Mouse (Mus musculus): ENCODE results near the gene Adcy5. TPM values are rescaled to one million over a fixed set of nuclear protein-coding genes. Genes with fewer than 3 reads are reported as not detected.

Gene Adcy5
- total and polyA plus RNA-seq, 3 experiments, result 0.05 TPM; not detected in 2

GRCm38 (mm10) chr16:35111143-35111620 is 43.5 kb upstream of the Adcy5 start:
- Histone ChIP-seq H3K27me3 (ENCODE audit: insufficient read depth, low read length) (no peaks in the 10 kb centered on the region; the same call in 1 of the 2 replicates), H3K36me3 (replicated peaks) (peaks cover 37% of the 10 kb centered on the region), H3K9me3 (replicated peaks) (no peaks in the 10 kb centered on the region), H3K4me3 (ENCODE audit: low read depth, low read length) (no peak overlapping the region), H3K4me1 (ENCODE audit: insufficient read depth, low read depth, low read length) (no peaks in the 10 kb centered on the region)
- DNase-seq (ENCODE audit: low spot score), result no peak
- TF ChIP-seq GATA2 (IDR thresholded peaks at IDR 0.05; ENCODE audit: borderline replicate concordance, low read depth, low read length), result no peak
- no peak for TF ChIP-seq POLR2AphosphoS5 (IDR thresholded peaks at IDR 0.05; ENCODE audit: insufficient replicate concordance, low read depth, low read length)
- TF ChIP-seq GATA1 (IDR thresholded peaks at IDR 0.05; ENCODE audit: borderline replicate concordance, low read length), result no peak
- TF ChIP-seq CTCF (IDR thresholded peaks at IDR 0.05; ENCODE audit: low read depth, low read length), result no peak
- TF ChIP-seq TAL1 (conservative IDR thresholded peaks at IDR 0.05; ENCODE audit: low read depth, low read length), result no peak
- no peak for ATAC-seq (ENCODE audit: extremely low read depth, insufficient number of reproducible peaks, low FRiP score, poor library complexity, severe bottlenecking)

- H3K36me3 ChIP-seq (replicated peaks), result peaks cover 18% of the 10 kb centered on the region
- no peak overlapping the region for H3K4me3 ChIP-seq (ENCODE audit: low read depth, low read length)
- peaks cover 5% of the 10 kb centered on the region; the same call in 1 of the 2 replicates for H3K27me3 ChIP-seq (ENCODE audit: insufficient read depth, low read length)
- H3K4me1 ChIP-seq (ENCODE audit: insufficient read depth, low read depth, low read length), result no peaks in the 10 kb centered on the region
- 0 out of 2 replicates have a peak, but pooled peaks cover under 1% of the 10 kb centered on the region for H3K9me3 ChIP-seq (replicated peaks)
- DNase-seq (ENCODE audit: low spot score) (no peak), ATAC-seq (ENCODE audit: extremely low read depth, insufficient number of reproducible peaks, low FRiP score, poor library complexity, severe bottlenecking) (no peak)
- TF ChIP-seq POLR2AphosphoS5 (IDR thresholded peaks at IDR 0.05; ENCODE audit: insufficient replicate concordance, low read depth, low read length) (no peak), GATA1 (IDR thresholded peaks at IDR 0.05; ENCODE audit: borderline replicate concordance, low read length) (no peak)
These were observed 41.2 kb upstream of the Adcy5 start for GRCm38 (mm10) chr16:35113496-35113895.

GRCm38 (mm10) chr16:35116328-35116956 is 38.2 kb upstream of the Adcy5 start:
- Histone ChIP-seq H3K4me1 (ENCODE audit: insufficient read depth, low read depth, low read length) (no peaks in the 10 kb centered on the region), H3K36me3 (replicated peaks) (no peaks in the 10 kb centered on the region), H3K9me3 (replicated peaks) (peaks cover 8% of the 10 kb centered on the region; the same call in 1 of the 2 replicates), H3K27me3 (ENCODE audit: insufficient read depth, low read length) (peaks cover 7% of the 10 kb centered on the region; the same call in 1 of the 2 replicates), H3K4me3 (ENCODE audit: low read depth, low read length) (no peak overlapping the region)
- DNase-seq (ENCODE audit: low spot score) (no peak), ATAC-seq (ENCODE audit: extremely low read depth, insufficient number of reproducible peaks, low FRiP score, poor library complexity, severe bottlenecking) (no peak)
- no peak for TF ChIP-seq GATA2 (IDR thresholded peaks at IDR 0.05; ENCODE audit: borderline replicate concordance, low read depth, low read length)
- no peak for TF ChIP-seq GATA1 (IDR thresholded peaks at IDR 0.05; ENCODE audit: borderline replicate concordance, low read length)
- no peak for TF ChIP-seq TAL1 (conservative IDR thresholded peaks at IDR 0.05; ENCODE audit: low read depth, low read length)
- no peak for TF ChIP-seq CTCF (IDR thresholded peaks at IDR 0.05; ENCODE audit: low read depth, low read length)
- no peak for TF ChIP-seq POLR2AphosphoS5 (IDR thresholded peaks at IDR 0.05; ENCODE audit: insufficient replicate concordance, low read depth, low read length)

GRCm38 (mm10) chr16:35117436-35117835 is 37.2 kb upstream of the Adcy5 start:
- Histone ChIP-seq H3K27me3 (ENCODE audit: insufficient read depth, low read length) (peaks cover 7% of the 10 kb centered on the region; the same call in 1 of the 2 replicates), H3K4me3 (ENCODE audit: low read depth, low read length) (no peak overlapping the region), H3K4me1 (ENCODE audit: insufficient read depth, low read depth, low read length) (no peaks in the 10 kb centered on the region), H3K36me3 (replicated peaks) (no peaks in the 10 kb centered on the region), H3K9me3 (replicated peaks) (peaks cover 8% of the 10 kb centered on the region; the same call in 1 of the 2 replicates)
- ATAC-seq (ENCODE audit: extremely low read depth, insufficient number of reproducible peaks, low FRiP score, poor library complexity, severe bottlenecking) (no peak), DNase-seq (ENCODE audit: low spot score) (no peak)
- no peak for TF ChIP-seq CTCF (IDR thresholded peaks at IDR 0.05; ENCODE audit: low read depth, low read length)
- TF ChIP-seq GATA1 (IDR thresholded peaks at IDR 0.05; ENCODE audit: borderline replicate concordance, low read length), result no peak
- TF ChIP-seq TAL1 (conservative IDR thresholded peaks at IDR 0.05; ENCODE audit: low read depth, low read length), result no peak
- no peak for TF ChIP-seq GATA2 (IDR thresholded peaks at IDR 0.05; ENCODE audit: borderline replicate concordance, low read depth, low read length)
- TF ChIP-seq POLR2AphosphoS5 (IDR thresholded peaks at IDR 0.05; ENCODE audit: insufficient replicate concordance, low read depth, low read length), result no peak

- no peak for ATAC-seq (ENCODE audit: extremely low read depth, insufficient number of reproducible peaks, low FRiP score, poor library complexity, severe bottlenecking)
- H3K36me3 ChIP-seq (replicated peaks), result no peaks in the 10 kb centered on the region
- DNase-seq (ENCODE audit: low spot score), result no peak
- no peak for TF ChIP-seq CTCF (IDR thresholded peaks at IDR 0.05; ENCODE audit: low read depth, low read length)
- TF ChIP-seq POLR2AphosphoS5 (IDR thresholded peaks at IDR 0.05; ENCODE audit: insufficient replicate concordance, low read depth, low read length), result no peak
- TF ChIP-seq GATA1 (IDR thresholded peaks at IDR 0.05; ENCODE audit: borderline replicate concordance, low read length), result no peak
- no peak for TF ChIP-seq TAL1 (conservative IDR thresholded peaks at IDR 0.05; ENCODE audit: low read depth, low read length)
- no peak for TF ChIP-seq GATA2 (IDR thresholded peaks at IDR 0.05; ENCODE audit: borderline replicate concordance, low read depth, low read length)
- H3K4me1 ChIP-seq (ENCODE audit: insufficient read depth, low read depth, low read length), result no peaks in the 10 kb centered on the region
- H3K4me3 ChIP-seq (ENCODE audit: low read depth, low read length), result no peak overlapping the region
- H3K27me3 ChIP-seq (ENCODE audit: insufficient read depth, low read length), result peaks cover 15% of the 10 kb centered on the region; the same call in 1 of the 2 replicates
- peaks cover 8% of the 10 kb centered on the region; the same call in 1 of the 2 replicates for H3K9me3 ChIP-seq (replicated peaks)
These were observed 34.1 kb upstream of the Adcy5 start for GRCm38 (mm10) chr16:35120603-35121002.

GRCm38 (mm10) chr16:35127270-35127669 is 27.4 kb upstream of the Adcy5 start:
- no peak for ATAC-seq (ENCODE audit: extremely low read depth, insufficient number of reproducible peaks, low FRiP score, poor library complexity, severe bottlenecking)
- TF ChIP-seq TAL1 (conservative IDR thresholded peaks at IDR 0.05; ENCODE audit: low read depth, low read length), result no peak
- Histone ChIP-seq H3K4me3 (ENCODE audit: low read depth, low read length) (no peak overlapping the region), H3K27me3 (ENCODE audit: insufficient read depth, low read length) (peaks cover 11% of the 10 kb centered on the region; the same call in 1 of the 2 replicates), H3K9me3 (replicated peaks) (no peaks in the 10 kb centered on the region), H3K36me3 (replicated peaks) (no peaks in the 10 kb centered on the region), H3K4me1 (ENCODE audit: insufficient read depth, low read depth, low read length) (no peaks in the 10 kb centered on the region)
- no peak for DNase-seq (ENCODE audit: low spot score)
